ENCODE assay signal across 16 mouse cellular contexts in the genomic region with DNA sequence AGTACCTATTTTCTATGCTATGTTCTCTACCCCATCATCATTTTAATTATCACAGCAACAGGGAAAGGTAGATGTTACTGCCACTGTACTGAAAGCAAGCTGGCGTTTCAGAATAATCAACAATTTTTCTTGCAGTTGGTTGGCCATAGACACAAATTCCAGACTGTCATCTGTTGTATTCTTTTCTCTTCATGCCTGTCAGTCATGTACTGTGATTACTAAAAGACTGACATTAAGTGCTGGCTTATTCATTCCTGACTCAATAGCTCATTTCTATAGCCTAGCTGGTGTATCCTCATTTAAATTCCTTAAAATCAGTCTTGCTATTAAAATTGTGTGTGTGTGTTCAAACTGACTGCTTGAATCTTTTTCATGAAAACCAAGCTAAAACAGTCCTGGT.
"Had no signal": no experiment of that assay in that cellular context is flagged by ENCODE, and none has a peak within 500 bp of the region (broad histone marks: within the 10 kb centered on the region; RNA-seq: fewer than 3 reads in every experiment).

No protein-coding gene starts in this region.

- H3K27ac ChIP-seq: left cerebral cortex, adult 2 months; liver, embryonic 13.5 days; midbrain, embryonic 10.5 days; neural tube, embryonic 13.5 days had no signal

- H3K36me3 ChIP-seq: liver, embryonic 13.5 days; midbrain, embryonic 10.5 days; midbrain, embryonic 13.5 days; neural tube, embryonic 13.5 days had no signal

- DNase-seq: kidney, postnatal 14 days; kidney, postnatal 4 days; layer of hippocampus, adult 9-11 months; layer of hippocampus, postnatal 36 days; liver, embryonic 13.5 days; lung, embryonic 14.5 days; thymus, adult 18-20 months; thymus, postnatal 36 days had no signal

- H3K4me2 ChIP-seq: liver, embryonic 13.5 days; lung, embryonic 14.5 days; midbrain, embryonic 13.5 days; neural tube, embryonic 13.5 days had no signal

- H3K27me3 ChIP-seq: liver, embryonic 13.5 days; midbrain, embryonic 13.5 days; neural tube, embryonic 13.5 days had no signal

- H3K9me3 ChIP-seq: liver, embryonic 13.5 days; megakaryocyte, embryonic 14.5 days; midbrain, embryonic 10.5 days; midbrain, embryonic 13.5 days; neural tube, embryonic 13.5 days had no signal

- H3K4me3 ChIP-seq: left cerebral cortex, adult 2 months; liver, embryonic 13.5 days; megakaryocyte, embryonic 14.5 days; midbrain, embryonic 10.5 days; midbrain, embryonic 13.5 days; myocyte; neural tube, embryonic 13.5 days had no signal

- H3K9ac ChIP-seq: liver, embryonic 13.5 days; lung, embryonic 14.5 days; midbrain, embryonic 13.5 days; neural tube, embryonic 13.5 days had no signal

- ATAC-seq: lung, postnatal 0 days; midbrain, embryonic 13.5 days; midbrain, embryonic 16.5 days had no signal
